Mouse (Mus musculus) midbrain, embryonic 15.5 days (tissue): ENCODE measurements around the gene Tubg2. TPM values are rescaled to one million over a fixed set of nuclear protein-coding genes. Genes with fewer than 3 reads are reported as not detected.
"Not testable (repeated sequence)": the region's sequence is repeated elsewhere in the genome, so short reads cannot be mapped to it uniquely, and the experiment has no call there.

ENCODE experiments used
- ATAC-seq: fragments of 200-750 bp; cut with Nextera tagmentation; replicated peaks from 2 replicates; pipeline ENCODE4 v1.8.0; 2017; ENCODE audit warnings: moderate TSS enrichment
- H3K27ac ChIP-seq: fragments of 300-500 bp; sonication (generic); 2 replicates; pipeline ENCODE4 v1.5.1; 2015; ENCODE audit warnings: mild to moderate bottlenecking, inconsistent platforms
- H3K27me3 ChIP-seq: fragments of 300-500 bp; sonication (generic); replicated peaks from 2 replicates; pipeline ENCODE4 v1.6.1; 2015; ENCODE audit warnings: inconsistent platforms
- H3K36me3 ChIP-seq: fragments of 300-500 bp; sonication (generic); replicated peaks from 2 replicates; pipeline ENCODE4 v1.6.1; 2015; ENCODE audit warnings: inconsistent platforms
- H3K4me1 ChIP-seq: fragments of 300-500 bp; sonication (generic); 2 replicates; pipeline ENCODE4 v1.6.1; 2015; ENCODE audit warnings: inconsistent platforms
- H3K4me2 ChIP-seq: fragments of 300-500 bp; sonication (generic); 2 replicates; pipeline ENCODE4 v1.6.1; 2015; ENCODE audit warnings: inconsistent platforms, mild to moderate bottlenecking, moderate library complexity
- H3K4me3 ChIP-seq: fragments of 300-500 bp; sonication (generic); 2 replicates; pipeline ENCODE4 v1.5.1; 2015; ENCODE audit warnings: mild to moderate bottlenecking, inconsistent platforms
- H3K9ac ChIP-seq: fragments of 300-500 bp; sonication (generic); 2 replicates; pipeline ENCODE4 v1.6.1; 2015; ENCODE audit warnings: mild to moderate bottlenecking, inconsistent platforms
- H3K9me3 ChIP-seq: fragments of 300-500 bp; sonication (generic); 2 replicates; pipeline ENCODE4 v1.6.1; 2016; ENCODE audit warnings: inconsistent platforms
- WGBS: fragments of 180-500 bp; shearing (Covaris S2); methylation state at CpG from one replicate; pipeline ENCODE4 v1.1.7; 2015; ENCODE audit warnings: mixed read lengths; 5-methylcytosine and 5-hydroxymethylcytosine counted together
- polyA plus RNA-seq: library from polyadenylated mRNA; unstranded; fragments of >200 nt; fragmentation: Nextera tagmentation; extraction: Ambion mirVana; gene quantifications from 2 replicates; pipeline ENCODE4 v1.2.1, GENCODE M21; 2015

Gene Tubg2
- 60.8 and 62.7 TPM in 2 replicates for polyA plus RNA-seq

DNA sequence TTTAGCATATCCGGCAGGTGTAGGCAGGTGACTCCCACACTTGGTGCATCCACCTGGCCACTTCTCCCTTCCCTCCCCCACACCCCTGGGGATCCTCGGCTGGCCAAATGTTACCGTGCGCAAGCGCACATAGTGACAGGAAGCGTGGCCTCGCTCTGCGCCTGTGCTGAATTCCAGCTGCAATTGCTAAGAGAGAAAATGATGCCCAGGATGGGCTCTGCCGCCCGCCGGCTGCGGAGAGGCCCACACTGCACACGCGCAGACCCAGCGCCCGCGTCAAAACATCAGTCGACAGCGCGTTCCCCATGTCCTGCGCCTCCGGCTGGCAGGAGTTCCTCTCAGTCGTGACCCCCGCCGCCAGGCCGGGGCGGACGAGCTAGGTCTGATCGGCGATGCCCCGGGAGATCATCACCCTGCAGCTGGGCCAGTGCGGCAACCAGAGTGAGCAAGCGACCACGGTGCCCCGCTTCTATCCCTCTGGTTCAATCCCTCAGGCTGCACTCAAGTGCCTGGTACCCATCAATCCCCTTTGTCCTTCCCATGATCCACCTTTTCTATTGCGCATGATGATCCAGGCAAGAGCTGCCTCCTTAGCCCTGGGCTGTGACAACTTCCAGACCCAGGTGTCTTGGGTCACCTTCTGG is at the start of gene Tubg2:
Gene Tubg2 (plus strand): TSS at position 180 of the 644 bp plus-strand sequence.
- no peaks in the 10 kb centered on the region for H3K36me3 ChIP-seq
- 1% methylated on average over 36 of the region's 36 CpGs for WGBS
- peak; percentile 93 for ATAC-seq

DNA sequence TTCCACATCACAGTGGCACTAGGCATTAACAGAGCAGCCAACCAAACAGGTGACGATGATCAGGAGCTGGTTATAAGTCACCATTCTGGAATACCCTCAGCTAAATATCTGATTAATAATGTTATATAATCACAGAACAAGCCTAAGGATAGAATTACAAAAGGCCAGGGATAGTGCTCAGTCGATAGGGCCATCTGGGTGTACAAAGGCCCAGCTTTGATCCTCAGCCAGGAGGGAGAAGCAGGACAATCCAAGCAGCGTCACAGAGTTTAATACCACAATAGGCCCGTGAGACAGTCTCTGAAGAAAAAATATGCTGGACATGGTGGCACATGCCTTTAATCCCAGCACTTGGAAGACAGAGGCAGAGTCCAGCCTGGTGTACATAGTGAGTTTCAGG is 46.4 kb upstream of the Tubg2 start:
- H3K27ac ChIP-seq, result no peak overlapping the region
- no peak overlapping the region for H3K4me3 ChIP-seq
- no peaks in the 10 kb centered on the region for H3K9me3 ChIP-seq
- WGBS, result 54% methylated on average over 4 of the region's 4 CpGs
- H3K36me3 ChIP-seq, result 0 out of 2 replicates have a peak, but pooled peaks cover 3% of the 10 kb centered on the region
- H3K9ac ChIP-seq, result no peak overlapping the region
- H3K4me2 ChIP-seq, result no peak overlapping the region
- H3K4me1 ChIP-seq, result no peaks in the 10 kb centered on the region
- H3K27me3 ChIP-seq, result no peaks in the 10 kb centered on the region
- ATAC-seq, result no peak

More for the DNA sequence above, at the start of gene Tubg2:
- H3K4me1 ChIP-seq, result peaks cover 19% of the 10 kb centered on the region
- peak within 1 kb of the TSS; percentile 89 for H3K27ac ChIP-seq
- peak within 1 kb of the TSS; percentile 42 for H3K4me3 ChIP-seq
- no peaks in the 10 kb centered on the region for H3K9me3 ChIP-seq
- peak within 1 kb of the TSS; percentile 72 for H3K4me2 ChIP-seq
- H3K27me3 ChIP-seq, result 0 out of 2 replicates have a peak, but pooled peaks cover 3% of the 10 kb centered on the region
- H3K9ac ChIP-seq, result peak within 1 kb of the TSS; percentile 61

DNA sequence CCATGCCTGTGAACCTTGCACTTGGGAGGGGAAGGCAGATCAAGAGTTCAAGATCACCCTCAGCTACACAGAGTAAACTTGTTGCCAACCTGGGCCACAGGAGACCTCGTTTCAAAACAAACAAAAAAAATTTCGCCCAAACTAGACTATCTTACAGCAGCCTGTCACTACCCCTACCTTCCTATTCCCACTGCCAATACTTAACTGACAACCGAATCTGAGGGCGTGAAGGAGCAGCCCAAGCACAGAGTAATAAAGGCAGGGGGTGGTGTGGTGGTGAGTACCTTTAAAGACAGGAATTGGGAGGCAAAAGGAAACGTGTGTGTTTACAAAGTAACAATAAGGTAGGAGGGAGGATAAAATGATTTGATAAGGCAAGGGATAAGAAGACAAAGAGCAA is 45.0 kb upstream of the Tubg2 start:
- H3K9me3 ChIP-seq, result no peaks in the 10 kb centered on the region
- no peak overlapping the region for H3K4me2 ChIP-seq
- peaks cover 5% of the 10 kb centered on the region for H3K4me1 ChIP-seq
- no peaks in the 10 kb centered on the region for H3K27me3 ChIP-seq
- H3K27ac ChIP-seq, result no peak overlapping the region
- no peaks in the 10 kb centered on the region for H3K36me3 ChIP-seq
- H3K4me3 ChIP-seq, result no peak overlapping the region
- ATAC-seq, result no peak
- 69% methylated on average over 5 of the region's 5 CpGs for WGBS
- H3K9ac ChIP-seq, result no peak overlapping the region

DNA sequence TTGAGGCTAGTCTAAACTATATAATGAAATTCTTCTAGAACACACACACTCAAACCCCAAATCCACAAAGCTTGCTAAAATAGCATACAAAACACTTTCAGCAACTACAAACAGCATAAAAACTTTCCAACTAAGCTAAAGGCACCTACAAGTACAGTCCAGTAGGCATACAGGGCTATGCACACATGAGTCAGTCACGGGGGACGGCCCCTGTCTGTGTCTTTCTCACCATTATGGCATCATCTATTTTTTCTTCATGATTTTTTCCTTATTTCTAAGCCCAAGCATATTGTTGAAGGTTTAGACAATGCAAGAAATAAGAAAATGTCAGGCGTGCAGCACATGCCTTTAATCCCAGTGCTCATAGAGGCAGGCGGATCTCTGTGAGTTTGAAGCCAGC is 44.5 kb upstream of the Tubg2 start:
- ATAC-seq, result no peak
- WGBS, result 93% methylated on average over 4 of the region's 4 CpGs
- Histone ChIP-seq H3K27me3 (no peaks in the 10 kb centered on the region), H3K4me1 (peaks cover 9% of the 10 kb centered on the region), H3K9me3 (no peaks in the 10 kb centered on the region), H3K36me3 (no peaks in the 10 kb centered on the region), H3K4me3 (no peak overlapping the region), H3K9ac (no peak overlapping the region), H3K27ac (no peak overlapping the region), H3K4me2 (no peak overlapping the region)

DNA sequence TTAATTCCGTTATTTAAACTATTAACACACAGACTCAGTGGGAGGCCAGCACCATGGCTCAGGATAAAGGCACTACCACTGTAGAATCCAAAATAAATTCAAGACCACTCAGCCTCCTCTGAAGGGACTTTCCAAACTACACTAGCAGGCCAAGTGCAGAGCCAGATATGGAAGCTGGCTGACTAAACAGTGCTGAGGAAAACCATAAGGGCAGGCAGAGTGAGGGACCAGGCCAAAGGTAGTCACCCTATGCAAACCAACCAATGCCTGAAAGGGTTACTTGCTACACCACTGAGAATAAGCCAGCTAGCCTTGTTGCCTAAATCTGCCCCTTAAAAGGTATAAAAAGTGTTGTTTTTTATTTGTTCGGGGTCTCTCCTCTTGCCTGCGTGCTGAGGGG is 43.5 kb upstream of the Tubg2 start:
- 88% methylated on average over 3 of the region's 3 CpGs for WGBS

DNA sequence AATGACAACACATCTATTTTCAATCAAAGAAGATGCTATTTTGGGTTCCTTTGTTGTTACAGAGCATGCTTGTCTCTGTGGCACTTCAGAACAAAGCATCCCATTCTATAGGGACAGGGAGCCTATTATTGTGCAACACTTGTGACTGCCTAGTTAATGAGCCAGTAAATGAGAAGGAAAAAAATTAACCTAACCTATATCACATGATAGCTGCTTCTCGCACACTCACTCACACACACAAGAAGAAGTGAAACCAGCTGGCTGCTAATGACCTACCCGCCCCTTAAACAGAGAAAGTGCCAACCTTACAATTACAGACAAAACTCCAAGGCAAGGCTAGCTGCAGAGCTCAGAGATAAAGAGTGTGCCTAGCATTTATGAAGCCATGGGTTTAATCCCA is 40.1 kb upstream of the Tubg2 start:
- H3K27me3 ChIP-seq, result no peaks in the 10 kb centered on the region
- no peak overlapping the region for H3K4me2 ChIP-seq
- no peak overlapping the region for H3K27ac ChIP-seq
- H3K4me1 ChIP-seq, result peaks cover 36% of the 10 kb centered on the region
- H3K36me3 ChIP-seq, result no peaks in the 10 kb centered on the region
- no peak for ATAC-seq
- WGBS, result 67% methylated on average over 2 of the region's 2 CpGs
- H3K9me3 ChIP-seq, result no peaks in the 10 kb centered on the region
- no peak overlapping the region for H3K4me3 ChIP-seq
- no peak overlapping the region for H3K9ac ChIP-seq

More for the DNA sequence above, 43.5 kb upstream of the Tubg2 start:
- H3K4me1 ChIP-seq, result peaks cover 13% of the 10 kb centered on the region
- H3K4me2 ChIP-seq, result no peak overlapping the region
- H3K9me3 ChIP-seq, result no peaks in the 10 kb centered on the region
- ATAC-seq, result no peak
- no peak overlapping the region for H3K9ac ChIP-seq
- H3K4me3 ChIP-seq, result no peak overlapping the region
- H3K27ac ChIP-seq, result no peak overlapping the region
- no peaks in the 10 kb centered on the region for H3K27me3 ChIP-seq
- H3K36me3 ChIP-seq, result no peaks in the 10 kb centered on the region

DNA sequence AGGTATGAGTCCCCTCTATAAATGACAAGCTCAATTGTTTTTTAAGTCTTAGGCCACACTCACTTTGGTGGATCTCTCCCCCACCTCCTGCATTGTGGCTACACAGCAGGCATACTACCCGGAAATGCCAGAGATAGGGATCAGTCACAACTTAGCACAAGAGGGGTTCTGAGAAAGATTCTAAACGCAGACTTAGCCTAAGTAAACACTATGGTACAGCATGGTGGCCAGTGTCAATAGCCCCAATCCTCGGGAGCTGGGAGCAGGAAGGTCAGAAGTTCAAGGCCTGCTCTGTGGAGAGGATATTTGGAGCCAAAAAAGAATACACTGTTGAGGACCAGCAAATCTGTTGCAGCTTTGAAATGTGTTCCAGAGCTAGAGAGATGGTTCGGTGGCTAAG is 37.6 kb upstream of the Tubg2 start:
- ATAC-seq, result no peak
- peak overlapping the region; percentile 84; the same call in 1 of the 2 replicates for H3K4me3 ChIP-seq
- no peak overlapping the region for H3K9ac ChIP-seq
- WGBS, result 50% methylated on average over 4 of the region's 4 CpGs
- H3K36me3 ChIP-seq, result no peaks in the 10 kb centered on the region; the same call in 1 of the 2 replicates
- H3K9me3 ChIP-seq, result no peaks in the 10 kb centered on the region
- peak overlapping the region; percentile 97 for H3K4me2 ChIP-seq
- H3K4me1 ChIP-seq, result peaks cover 50% of the 10 kb centered on the region
- H3K27ac ChIP-seq, result no peak overlapping the region
- H3K27me3 ChIP-seq, result no peaks in the 10 kb centered on the region

DNA sequence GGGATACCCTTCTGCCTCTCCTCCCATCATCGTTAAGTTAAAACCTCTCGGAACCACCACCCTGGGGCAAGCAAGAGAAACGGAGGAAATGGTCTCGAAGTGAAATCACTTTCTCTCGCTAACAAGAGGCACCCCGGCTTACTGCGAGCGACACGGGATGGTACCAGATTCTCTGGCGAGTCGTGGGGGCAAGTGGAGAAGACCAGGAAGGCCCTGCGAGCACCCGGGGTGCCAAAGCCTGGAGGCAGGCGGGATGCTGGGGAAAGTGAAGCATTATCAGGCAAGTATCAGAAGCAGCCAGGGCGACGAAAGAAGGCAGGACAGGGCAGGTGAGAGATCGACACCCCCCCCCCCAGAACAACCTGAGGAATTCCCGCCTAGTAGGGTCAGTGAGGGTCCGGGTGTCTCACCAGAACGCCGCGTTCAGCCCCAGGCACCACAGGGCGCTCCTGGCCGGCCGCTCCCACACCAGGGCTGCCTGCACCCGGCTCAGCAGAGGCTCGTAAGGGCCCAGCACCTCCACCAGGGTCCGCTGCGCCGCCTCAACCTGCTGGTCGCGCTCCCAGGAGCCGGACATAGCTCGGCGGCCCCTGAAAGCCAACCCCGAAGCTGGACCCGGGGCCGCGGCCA is 36.5 kb upstream of the Tubg2 start:
- Histone ChIP-seq H3K9me3 (no peaks in the 10 kb centered on the region), H3K9ac (peak overlapping the region; percentile 95), H3K36me3 (peaks cover 9% of the 10 kb centered on the region), H3K27ac (peak overlapping the region; percentile 89), H3K27me3 (no peaks in the 10 kb centered on the region), H3K4me2 (peak overlapping the region; percentile 97), H3K4me3 (peak overlapping the region; percentile 84), H3K4me1 (peaks cover 50% of the 10 kb centered on the region)
- WGBS, result under 1% methylated on average over 36 of the region's 39 CpGs
- peak; percentile 83 for ATAC-seq

DNA sequence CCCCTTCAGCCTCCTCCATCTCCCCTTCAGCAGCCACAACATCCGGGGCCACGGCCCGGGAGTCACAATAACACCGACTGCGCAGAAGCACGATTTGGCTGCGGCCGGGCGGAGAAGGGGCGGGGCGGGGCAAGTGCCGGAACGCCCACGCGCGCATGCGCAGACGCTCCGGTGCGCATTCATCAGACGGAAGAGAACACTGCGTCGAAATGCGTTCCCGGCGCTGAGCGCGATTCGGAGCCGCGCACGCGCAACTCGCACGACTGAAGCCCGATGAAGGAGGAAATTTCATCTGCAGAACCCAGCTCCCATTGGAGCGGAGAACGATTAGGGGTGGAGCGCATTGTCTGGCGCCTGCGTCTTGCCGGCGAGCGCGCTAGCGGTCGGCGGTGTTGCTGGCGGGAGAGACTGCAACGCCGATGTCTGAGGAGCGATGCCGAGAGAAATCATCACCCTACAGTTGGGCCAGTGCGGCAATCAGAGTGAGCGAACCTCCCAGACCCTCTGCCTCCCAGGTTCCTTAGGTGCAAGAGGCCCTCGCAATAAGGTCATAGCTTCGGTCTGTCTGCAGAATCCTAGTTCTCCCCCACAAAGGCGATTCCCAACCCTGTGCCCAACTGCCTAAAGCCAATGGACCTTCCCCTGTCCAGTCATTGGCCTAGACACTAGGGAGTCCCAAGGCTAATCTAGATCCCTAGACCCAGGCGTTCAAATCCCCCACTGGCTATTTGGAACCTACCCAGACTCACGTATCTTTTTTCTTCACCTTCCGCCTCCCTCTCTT is 35.8 kb upstream of the Tubg2 start, which contains the start of the genes Retreg3 and Tubg1:
Gene Retreg3 (minus strand): TSS at position 133 of the 784 bp plus-strand sequence.
Gene Tubg1 (plus strand): TSS at position 178 of the 784 bp plus-strand sequence.
- no peaks in the 10 kb centered on the region for H3K9me3 ChIP-seq
- H3K4me1 ChIP-seq, result peaks cover 50% of the 10 kb centered on the region
- H3K27ac ChIP-seq, result peak within 1 kb of the TSS; percentile 89
- peak; percentile 97 for ATAC-seq
- H3K4me2 ChIP-seq, result peak within 1 kb of the TSS; percentile 97
- peak within 1 kb of the TSS; percentile 84 for H3K4me3 ChIP-seq
- WGBS, result under 1% methylated on average over 61 of the region's 61 CpGs
- H3K36me3 ChIP-seq, result peaks cover 9% of the 10 kb centered on the region
- peak within 1 kb of the TSS; percentile 95 for H3K9ac ChIP-seq
- H3K27me3 ChIP-seq, result no peaks in the 10 kb centered on the region

DNA sequence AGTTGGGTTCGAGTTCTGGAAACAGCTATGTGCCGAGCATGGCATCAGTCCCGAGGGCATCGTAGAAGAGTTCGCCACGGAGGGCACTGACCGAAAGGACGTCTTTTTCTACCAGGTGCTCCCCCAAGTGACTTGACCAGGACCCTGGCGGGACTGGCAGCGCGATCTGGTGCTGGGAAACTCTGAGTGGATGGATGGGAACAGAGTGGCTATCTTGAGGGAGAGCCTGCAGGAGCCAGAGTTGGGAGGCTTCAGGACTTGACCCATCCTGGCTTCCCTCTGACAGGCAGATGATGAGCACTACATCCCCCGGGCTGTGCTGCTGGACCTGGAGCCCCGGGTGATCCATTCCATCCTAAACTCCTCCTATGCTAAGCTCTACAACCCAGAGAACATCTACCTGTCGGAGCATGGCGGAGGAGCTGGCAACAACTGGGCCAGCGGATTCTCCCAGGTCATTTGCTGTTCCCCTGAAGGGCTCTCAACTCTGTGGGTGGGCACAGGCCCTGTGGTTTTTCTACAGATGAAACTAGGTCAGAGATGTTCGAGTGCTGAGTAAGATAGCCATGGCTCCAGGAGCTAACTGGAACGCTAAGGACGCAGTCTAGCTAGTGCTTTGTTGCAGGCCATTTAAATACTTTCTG is 35.0 kb upstream of the Tubg2 start:
- ATAC-seq, result no peak
- H3K27me3 ChIP-seq, result no peaks in the 10 kb centered on the region
- peaks cover 45% of the 10 kb centered on the region for H3K4me1 ChIP-seq
- peak overlapping the region; percentile 86 for H3K27ac ChIP-seq
- H3K9me3 ChIP-seq, result no peaks in the 10 kb centered on the region
- H3K4me2 ChIP-seq, result peak overlapping the region; percentile 97
- H3K36me3 ChIP-seq, result peaks cover 12% of the 10 kb centered on the region
- H3K4me3 ChIP-seq, result peak overlapping the region; percentile 84
- 21% methylated on average over 19 of the region's 19 CpGs for WGBS
- H3K9ac ChIP-seq, result peak overlapping the region; percentile 67

DNA sequence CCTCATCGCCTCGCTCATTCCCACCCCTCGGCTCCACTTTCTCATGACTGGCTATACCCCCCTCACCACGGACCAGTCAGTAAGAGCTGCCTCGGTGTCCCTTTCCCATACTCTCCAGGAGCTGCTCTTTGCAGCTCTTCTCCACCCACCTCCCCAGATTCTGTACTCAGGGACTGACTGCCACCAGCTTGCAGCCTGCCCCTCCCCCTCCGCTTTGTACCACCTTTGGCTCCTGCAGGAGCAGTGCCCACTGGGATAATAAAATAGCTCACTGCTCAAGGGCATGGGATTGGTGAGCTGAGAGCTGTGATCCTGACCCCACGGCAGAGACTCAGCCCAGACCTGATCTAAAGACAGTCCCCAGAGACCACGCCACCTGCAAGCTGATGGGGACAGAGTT is 31.2 kb upstream of the Tubg2 start:
- ATAC-seq, H3K9me3 ChIP-seq, H3K9ac ChIP-seq, H3K4me2 ChIP-seq, H3K27me3 ChIP-seq, H3K4me3 ChIP-seq, H3K27ac ChIP-seq: not testable (repeated sequence)
- WGBS, result 96% methylated on average over 8 of the region's 8 CpGs
- H3K4me1 ChIP-seq, result peaks cover 16% of the 10 kb centered on the region
- H3K36me3 ChIP-seq, result peaks cover 25% of the 10 kb centered on the region

DNA sequence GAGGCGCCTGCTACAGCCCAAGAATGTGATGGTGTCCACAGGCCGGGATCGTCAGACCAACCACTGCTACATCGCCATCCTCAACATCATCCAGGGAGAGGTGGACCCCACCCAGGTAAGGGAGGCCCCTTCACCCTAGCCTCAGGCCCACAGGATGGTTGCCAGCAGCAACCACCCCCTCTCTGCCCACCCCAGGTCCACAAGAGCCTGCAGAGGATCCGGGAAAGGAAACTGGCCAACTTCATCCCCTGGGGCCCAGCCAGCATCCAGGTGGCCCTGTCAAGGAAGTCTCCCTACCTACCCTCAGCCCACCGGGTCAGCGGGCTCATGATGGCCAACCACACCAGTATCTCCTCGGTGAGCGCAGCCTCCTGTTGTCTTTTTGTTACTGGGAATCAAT is 30.7 kb upstream of the Tubg2 start:
- H3K9ac ChIP-seq, H3K27ac ChIP-seq, ATAC-seq, H3K4me3 ChIP-seq, H3K4me2 ChIP-seq, H3K27me3 ChIP-seq, H3K9me3 ChIP-seq: not testable (repeated sequence)
- peaks cover 25% of the 10 kb centered on the region for H3K36me3 ChIP-seq
- WGBS, result 97% methylated on average over 9 of the region's 9 CpGs
- peaks cover 16% of the 10 kb centered on the region for H3K4me1 ChIP-seq
